Mouse (Mus musculus): ENCODE data around the gene Pknox2. TPM values are rescaled to one million over a fixed set of nuclear protein-coding genes. Genes with fewer than 3 reads are reported as not detected.

Pknox2 gene
- polyA plus RNA-seq, 1 experiment from 2014 or later: 40.6 TPM

GRCm38 (mm10) chr9:36850091-36850490 lies 297.1 kb downstream of the Pknox2 start:
- no peaks in the 10 kb centered on the region for H3K9me3 ChIP-seq
- H3K9ac ChIP-seq: no peak overlapping the region

GRCm38 (mm10) chr9:36848661-36849060 lies 298.5 kb downstream of the Pknox2 start:
- no peaks in the 10 kb centered on the region for H3K27me3 ChIP-seq

More at GRCm38 (mm10) chr9:36850091-36850490, 297.1 kb downstream of the Pknox2 start:
- H3K27ac ChIP-seq (replicated peaks): no peak overlapping the region
- H3K4me2 ChIP-seq: no peak overlapping the region
- ATAC-seq (ENCODE audit: low FRiP score, low read depth): no peak
- WGBS: 59% methylated on average over 1 of the region's 1 CpGs
- H3K27me3 ChIP-seq: no peaks in the 10 kb centered on the region
- H3K4me3 ChIP-seq: no peak overlapping the region
- H3K36me3 ChIP-seq: peaks cover 63% of the 10 kb centered on the region
- no peaks in the 10 kb centered on the region for H3K4me1 ChIP-seq (replicated peaks)

GRCm38 (mm10) chr9:36846346-36846745 lies 300.9 kb downstream of the Pknox2 start:
- no peaks in the 10 kb centered on the region for H3K9me3 ChIP-seq
- no peaks in the 10 kb centered on the region for H3K27me3 ChIP-seq
- no peak overlapping the region for H3K4me2 ChIP-seq
- H3K27ac ChIP-seq (replicated peaks): no peak overlapping the region
- H3K36me3 ChIP-seq: peaks cover 67% of the 10 kb centered on the region
- H3K4me3 ChIP-seq: no peak overlapping the region
- no peak for ATAC-seq (ENCODE audit: low FRiP score, low read depth)
- 59% methylated on average over 4 of the region's 4 CpGs for WGBS
- H3K4me1 ChIP-seq (replicated peaks): no peaks in the 10 kb centered on the region
- H3K9ac ChIP-seq: no peak overlapping the region

More at GRCm38 (mm10) chr9:36848661-36849060, 298.5 kb downstream of the Pknox2 start:
- no peak for ATAC-seq (ENCODE audit: low FRiP score, low read depth)
- Histone ChIP-seq H3K4me3 (no peak overlapping the region), H3K4me2 (no peak overlapping the region), H3K36me3 (peaks cover 76% of the 10 kb centered on the region), H3K4me1 (replicated peaks) (no peaks in the 10 kb centered on the region), H3K9me3 (no peaks in the 10 kb centered on the region), H3K27ac (replicated peaks) (no peak overlapping the region), H3K9ac (no peak overlapping the region)
- 80% methylated on average over 2 of the region's 2 CpGs for WGBS

Other genes starting within 250 kb of the Pknox2 start
- 9.6 and 10.3 TPM in 2 replicates for gene Tmem218, start 60.8 kb upstream of the Pknox2 start, polyA plus RNA-seq (2015; fragmentation: Nextera tagmentation; extraction: Ambion mirVana)
- gene Slc37a2, start 108.3 kb upstream of the Pknox2 start, polyA plus RNA-seq (2015; fragmentation: Nextera tagmentation; extraction: Ambion mirVana): 1.4 and 2.1 TPM in 2 replicates
- 7.4 and 7.8 TPM in 2 replicates for gene Ccdc15, start 201.0 kb upstream of the Pknox2 start, polyA plus RNA-seq (2015; fragmentation: Nextera tagmentation; extraction: Ambion mirVana)
- gene Hepacam, start 219.9 kb upstream of the Pknox2 start, polyA plus RNA-seq (2015; fragmentation: Nextera tagmentation; extraction: Ambion mirVana): 24.9 and 28.7 TPM in 2 replicates